Mouse (Mus musculus) 3T3-L1 (cell line): ENCODE results near the gene Cyld.

Source experiments
- DNase-seq: peaks from one replicate; pipeline ENCODE4 v3.0.0-alpha.2; 2015; ENCODE audit warnings: low read depth, low spot score

Gene Cyld

DNA sequence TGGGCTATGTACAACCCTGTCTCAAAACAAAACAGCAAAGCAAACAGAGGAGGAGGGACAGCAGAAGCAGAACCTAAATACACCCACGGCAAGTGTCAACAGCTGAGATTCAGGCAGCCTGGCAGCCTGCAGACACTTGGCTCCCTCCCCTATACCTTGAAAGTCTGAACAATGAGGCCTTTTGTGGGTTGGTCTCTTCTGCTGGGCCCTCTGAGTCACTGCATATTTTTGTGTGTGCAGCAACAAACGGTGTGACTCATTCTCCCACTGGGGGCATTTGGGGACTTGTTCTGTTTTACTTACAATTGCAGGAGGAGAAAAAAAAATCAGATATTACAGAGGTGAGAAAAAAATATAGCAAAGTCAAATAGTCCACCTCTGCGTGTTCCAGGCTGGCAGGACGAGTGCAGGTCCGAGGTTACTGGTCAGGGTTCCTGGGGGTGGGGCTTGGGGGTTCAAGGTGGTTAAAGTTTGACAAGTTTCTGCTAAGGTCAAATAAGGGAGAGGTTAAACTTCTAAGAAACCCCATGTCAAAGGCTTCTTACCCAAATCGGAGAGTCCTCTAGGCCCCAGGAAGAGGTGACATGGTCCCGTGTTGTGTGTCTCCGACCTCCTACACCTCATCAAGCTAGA, 96.0 kb downstream of the Cyld start:
- DNase-seq, result peak; percentile 99

DNA sequence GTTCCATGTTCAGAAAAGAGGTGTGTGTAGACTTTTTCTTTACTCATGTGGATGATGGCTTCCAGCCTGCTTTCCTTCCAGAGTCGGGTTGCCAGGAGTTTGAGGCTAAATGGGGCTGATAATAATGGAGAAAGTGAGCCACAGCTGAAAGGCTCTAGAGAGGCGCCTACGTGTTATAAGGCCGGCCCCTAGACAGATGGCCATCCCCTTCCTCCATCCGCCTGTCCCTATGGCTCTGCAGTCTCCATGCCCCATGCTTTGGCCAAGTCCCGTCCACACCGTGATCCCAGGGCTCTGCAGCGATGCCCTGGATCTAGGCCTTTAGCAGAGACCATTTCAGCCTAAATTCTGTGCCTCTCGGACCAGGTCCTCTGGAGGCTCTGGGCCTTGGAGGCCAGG, 96.5 kb downstream of the Cyld start:
- DNase-seq, result no peak

DNA sequence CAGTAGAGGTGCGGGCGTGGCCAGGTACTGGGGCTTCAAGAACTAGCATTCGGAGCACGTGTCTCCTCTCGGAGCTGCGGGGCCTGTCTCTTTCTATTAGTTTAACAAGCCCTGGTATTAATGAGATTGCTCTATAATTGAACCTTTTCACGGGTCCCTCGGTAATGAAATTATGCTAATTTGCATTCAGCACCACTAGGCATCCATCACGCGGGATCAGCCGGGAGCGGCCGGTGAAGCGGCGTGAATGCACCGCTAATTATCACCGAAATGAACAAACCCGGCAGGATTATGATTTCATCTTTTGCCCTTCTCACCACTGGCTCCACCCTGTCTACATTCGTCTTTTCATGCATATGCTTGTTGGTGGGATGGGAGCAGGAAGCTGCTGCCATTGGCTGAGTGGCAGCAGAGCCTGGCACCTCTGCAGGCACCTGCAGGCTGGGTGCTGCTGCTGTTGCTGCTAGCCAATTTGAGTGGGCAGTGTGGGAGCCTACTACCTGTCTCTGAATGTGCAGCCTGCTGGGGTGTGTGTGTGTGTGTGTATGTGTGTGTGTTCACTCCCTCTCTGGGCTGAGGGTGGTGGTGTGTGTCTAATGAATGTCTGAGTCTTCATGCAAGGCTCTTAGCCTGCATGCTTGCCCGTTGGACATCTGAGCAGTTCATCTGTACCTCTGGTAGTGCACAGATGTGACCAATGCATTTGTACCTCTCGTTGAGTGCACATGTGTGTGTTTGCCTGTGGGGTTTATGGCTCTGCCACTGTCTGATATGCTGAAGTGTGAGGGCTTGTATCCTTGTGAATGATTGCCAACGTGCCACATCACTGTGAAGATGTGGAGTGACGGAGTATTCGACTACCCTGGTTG, 97.2 kb downstream of the Cyld start:
- no peak for DNase-seq

GRCm38 (mm10) chr8:88794615-88794907, 97.7 kb downstream of the Cyld start:
- DNase-seq, result no peak

DNA sequence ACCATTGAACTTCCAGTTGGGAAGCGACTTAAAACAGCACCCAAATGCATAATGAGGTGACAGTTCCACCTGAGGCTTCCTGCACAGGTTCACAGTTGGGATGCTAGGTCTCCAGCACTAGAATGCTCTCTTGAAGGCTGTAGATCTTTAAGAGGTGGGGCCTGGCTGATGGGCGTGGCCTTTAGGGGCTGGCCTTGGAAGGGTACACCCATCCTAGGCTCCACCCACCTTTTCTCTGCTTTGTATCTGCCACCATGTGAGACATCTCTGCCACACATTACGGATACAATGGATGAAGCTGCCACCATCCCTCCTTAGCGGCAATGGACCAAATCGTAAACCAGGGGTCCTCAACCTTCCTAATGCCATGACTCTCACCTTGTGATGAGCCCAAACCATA, 99.1 kb downstream of the Cyld start:
- DNase-seq, result no peak

GRCm38 (mm10) chr8:88796651-88797050, 99.8 kb downstream of the Cyld start:
- DNase-seq, result no peak
